Mouse (Mus musculus): ENCODE measurements at regions not wholly inside any gene's neighbourhood (a gene's known extent, or its start where the extent isn't known, plus 50 kb on each side); places are given as distances from the start of the nearest gene placed in this dataset.

DNA sequence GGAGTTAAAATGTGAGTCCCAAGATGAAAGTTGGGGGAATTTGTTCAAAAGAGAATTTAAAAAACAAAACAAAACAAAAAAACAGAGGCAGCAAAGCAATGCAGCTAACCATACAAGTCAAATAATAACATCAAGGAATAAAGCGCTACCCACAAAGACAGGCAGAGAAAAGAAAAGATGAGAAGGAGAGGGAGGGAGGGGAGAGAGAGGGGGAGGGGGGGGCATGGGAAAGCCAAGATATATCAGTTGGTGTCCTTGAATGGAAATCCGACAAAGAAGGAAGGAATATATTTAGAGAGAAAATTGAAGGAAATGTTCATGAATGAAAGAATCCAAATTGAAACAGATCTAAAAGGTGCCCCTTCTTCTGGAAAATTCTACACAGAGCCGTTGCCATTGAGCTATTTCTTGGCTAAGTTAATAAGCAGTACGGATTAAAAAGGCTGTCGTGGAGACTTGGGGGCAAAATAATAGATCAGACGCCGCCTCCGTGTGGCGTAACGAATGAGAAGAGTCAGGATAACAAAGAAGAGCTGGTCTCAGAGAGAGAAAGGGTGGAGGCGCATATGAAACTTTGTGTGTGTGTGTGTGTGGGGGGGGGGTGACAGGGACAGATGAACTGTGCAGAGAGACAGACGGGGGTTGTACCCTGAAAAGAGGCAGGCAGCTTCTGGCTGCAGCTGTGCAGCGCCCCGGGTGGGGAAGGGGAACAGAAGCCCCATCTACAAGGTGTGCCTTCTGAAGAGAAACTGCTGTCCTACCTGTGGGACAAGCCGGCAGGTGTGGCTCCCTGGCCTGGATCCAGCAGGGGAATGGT, 373.2 kb upstream of the Hs6st1 start:
- ChIA-PET POLR2A (no interaction called here), CTCF (interaction anchor here in 3 of 4 experiments (0.6 to 1.0 kb wide), 8 partner anchors 9 to 443 kb away, joined by 3 to 20 read pairs (median 3); no protein-coding TSS in a partner anchor)

DNA sequence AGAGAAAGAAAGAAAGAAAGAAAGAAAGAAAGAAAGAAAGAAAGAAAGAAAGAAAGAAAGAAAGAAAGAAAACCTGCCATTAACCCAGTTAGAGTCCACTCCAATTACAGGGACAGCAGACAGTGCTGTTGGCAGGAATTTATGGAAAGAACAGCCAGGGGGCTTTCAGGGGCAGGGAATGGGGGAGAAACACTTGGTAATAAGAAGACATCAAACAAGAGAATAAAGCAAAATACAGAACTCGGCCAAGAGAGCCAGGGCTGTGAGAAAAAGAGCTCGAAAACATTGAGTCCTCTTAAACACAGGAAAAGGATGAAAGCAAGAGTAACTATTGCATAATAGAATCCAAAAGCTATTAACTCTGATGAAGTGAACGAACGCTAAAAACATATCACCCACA, 371.0 kb upstream of the Hs6st1 start:
- ChIA-PET POLR2A (interaction anchor here in 1 of 4 experiments (0.7 kb wide), 1 partner anchor 1449 kb away, joined by 3 read pairs; no protein-coding TSS in a partner anchor), CTCF (interaction anchor here in 3 of 4 experiments (0.7 to 1.4 kb wide), 4 partner anchors 19 to 567 kb away, joined by 3 to 4 read pairs (median 4); no protein-coding TSS in a partner anchor)

DNA sequence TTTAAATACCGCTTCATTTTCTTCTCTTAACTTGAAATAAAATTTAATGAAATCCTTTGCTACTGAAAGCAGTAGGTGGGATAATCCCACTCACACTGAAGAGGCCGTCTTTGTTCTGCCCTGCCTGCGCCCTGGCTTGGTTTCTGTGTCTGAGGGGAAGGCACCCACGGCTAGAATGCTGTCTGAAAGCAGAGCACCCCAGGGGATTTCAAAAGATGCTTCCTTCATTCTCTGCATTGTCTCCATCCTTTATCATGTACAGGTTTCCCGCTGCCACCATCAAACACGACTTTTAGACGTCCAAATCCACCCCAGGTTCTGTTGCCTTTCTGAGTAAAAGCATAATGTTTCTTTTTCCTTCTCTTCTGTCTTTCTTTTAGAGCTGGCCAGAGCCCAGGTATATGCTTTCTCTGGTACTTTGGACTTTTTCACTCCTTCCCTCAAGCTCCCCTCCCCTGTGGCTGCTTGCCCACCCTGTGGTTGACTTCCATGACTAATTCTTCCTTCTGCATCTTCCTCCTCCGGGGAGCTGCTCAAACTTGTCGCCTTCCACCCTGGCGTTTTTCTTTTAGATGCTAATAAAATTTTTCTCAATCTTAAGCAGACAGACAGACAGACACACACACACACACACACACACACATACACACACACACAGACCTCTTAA, 370.2 kb upstream of the Hs6st1 start:
- ChIA-PET CTCF (interaction anchor here in 3 of 4 experiments (0.7 to 1.4 kb wide), 4 partner anchors 18 to 568 kb away, joined by 3 to 4 read pairs (median 4); no protein-coding TSS in a partner anchor), POLR2A (interaction anchor here in 2 of 4 experiments (0.6 to 1.9 kb wide), 4 partner anchors 18 to 551 kb away, joined by 3 to 5 read pairs (median 4); no protein-coding TSS in a partner anchor)

DNA sequence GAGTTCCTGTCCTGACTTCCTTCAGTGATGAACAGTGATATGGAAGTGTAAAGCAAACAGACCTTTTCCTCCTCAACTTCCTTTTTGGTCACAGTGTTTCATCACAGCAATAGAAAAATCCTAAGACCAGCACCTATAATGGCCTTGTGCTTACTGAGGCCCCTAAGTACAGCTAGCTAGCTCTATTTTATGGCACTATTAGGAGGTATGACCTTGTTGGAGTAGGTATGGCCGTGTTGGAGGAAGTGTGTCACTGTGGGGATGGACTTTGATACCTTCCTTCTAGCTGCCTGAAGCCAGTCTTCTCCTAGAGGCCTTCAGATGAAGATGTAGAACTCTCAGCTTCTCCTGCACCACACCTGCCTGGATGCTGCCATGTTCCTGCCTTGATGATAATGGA, 365.6 kb upstream of the Hs6st1 start:
- CTCF ChIA-PET: interaction anchor here in 2 of 4 experiments (0.6 to 1.7 kb wide), 2 partner anchors 13 kb away, joined by 3 to 6 read pairs; no protein-coding TSS in a partner anchor
- POLR2A ChIA-PET: no interaction called here

DNA sequence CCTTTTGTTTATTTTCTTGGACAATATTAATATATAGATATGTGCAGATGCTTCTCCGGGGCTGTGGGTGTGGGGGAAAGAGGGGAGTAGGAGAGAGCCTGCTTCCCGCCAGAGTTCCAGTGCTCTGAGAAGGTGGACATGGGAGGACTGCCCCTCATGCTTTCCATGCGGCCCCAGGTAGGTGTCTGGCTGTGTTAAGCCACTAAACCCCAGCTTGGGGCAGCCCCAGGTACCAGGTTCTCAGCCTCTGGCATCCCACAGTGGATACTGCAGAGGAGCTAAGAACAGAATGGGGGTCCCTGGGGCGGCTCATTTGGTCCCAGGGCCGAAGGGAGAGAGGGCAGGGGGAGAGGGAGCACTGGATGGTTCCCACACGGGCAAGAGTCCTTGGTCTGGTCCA, 361.9 kb upstream of the Hs6st1 start:
- CTCF ChIA-PET: no interaction called here

DNA sequence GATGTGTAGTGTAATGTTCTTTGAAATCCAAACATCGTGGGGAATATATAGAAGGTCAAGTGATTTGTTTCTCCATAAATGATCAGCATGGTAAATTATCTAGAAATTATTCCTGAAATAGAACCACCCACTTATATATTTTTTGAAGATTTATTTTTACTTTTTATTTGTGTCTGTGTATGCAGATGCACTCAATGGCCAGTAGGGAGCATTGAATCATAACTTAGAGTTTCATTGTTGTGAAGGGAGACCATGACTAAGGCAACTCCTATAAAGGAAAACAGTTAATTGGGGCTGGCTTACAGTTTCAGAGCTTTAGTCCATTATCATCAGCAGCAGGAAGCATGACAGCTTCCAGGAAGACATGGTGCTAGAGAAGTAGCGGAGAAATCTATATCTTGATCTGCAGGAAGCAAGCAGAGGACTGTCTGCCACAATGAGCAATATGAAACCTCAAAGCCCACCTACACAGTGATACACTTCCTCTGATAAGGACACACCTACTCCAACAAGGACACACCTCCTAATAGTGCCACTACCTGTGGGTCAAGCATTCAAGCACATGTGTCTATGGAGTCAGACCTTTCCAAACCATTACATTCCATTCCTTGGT, 359.9 kb upstream of the Hs6st1 start:
- ChIA-PET POLR2A (no interaction called here), CTCF (no interaction called here)

More for the DNA sequence above, 361.9 kb upstream of the Hs6st1 start:
- POLR2A ChIA-PET: no interaction called here

DNA sequence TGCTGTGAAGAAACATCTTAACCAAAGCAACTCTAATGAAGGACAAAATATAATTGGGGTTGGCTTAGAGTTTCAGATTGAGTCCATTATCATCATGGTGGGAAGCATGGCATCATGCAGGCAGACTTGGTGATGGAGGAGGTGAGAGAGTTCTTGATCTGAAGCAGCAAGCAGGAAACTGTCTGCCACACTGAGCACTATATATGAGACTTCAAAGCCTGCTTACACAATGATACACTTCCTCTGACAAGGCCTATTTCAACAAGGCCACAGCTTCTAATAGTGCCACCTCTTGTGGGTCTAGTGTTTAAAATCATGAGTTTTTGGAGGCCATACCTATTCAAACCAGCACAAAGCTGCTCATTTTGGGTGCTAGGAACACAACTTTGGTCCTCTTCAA, 359.0 kb upstream of the Hs6st1 start:
- ChIA-PET CTCF (no interaction called here), POLR2A (no interaction called here)

DNA sequence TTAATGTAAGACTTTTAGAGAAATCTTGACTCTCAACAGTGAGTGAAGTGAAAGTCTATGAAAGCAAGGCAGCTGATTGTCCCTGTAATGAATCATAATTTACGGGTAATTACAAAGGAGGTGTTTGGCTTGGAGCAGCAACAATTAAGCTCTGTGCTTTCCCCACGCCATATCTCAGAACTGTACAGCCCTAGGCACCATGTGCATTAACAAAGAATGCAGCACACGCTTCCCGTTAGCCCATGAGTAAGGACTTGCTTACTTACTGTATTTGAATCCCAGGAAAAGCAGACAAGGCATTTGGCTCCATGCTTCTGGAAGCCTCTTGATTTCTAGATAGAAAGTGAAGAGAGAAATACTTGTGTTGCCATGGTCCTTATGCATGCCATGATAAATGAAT, 354.2 kb upstream of the Hs6st1 start:
- POLR2A ChIA-PET: no interaction called here
- CTCF ChIA-PET: no interaction called here

DNA sequence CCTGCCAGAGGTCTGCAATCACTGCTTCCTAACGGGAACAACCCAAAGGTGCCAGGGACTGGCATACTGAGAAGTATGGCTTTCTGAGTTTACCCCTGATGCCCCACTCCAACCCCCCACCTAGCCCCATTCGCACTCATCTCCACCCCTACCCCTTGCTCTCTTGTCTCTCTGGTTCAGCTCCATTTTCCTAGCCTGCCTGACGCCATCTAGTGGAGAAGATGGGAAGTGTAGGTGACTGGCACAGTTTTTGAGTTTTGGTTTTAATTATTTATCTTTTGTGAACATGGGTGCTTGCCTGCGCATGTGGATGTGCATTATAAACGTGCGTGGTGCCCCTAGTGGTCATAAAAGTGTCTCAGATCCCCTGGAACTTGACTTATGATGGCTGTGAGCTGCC, 352.3 kb upstream of the Hs6st1 start:
- POLR2A ChIA-PET: interaction anchor here in 3 of 4 experiments (0.6 to 1.1 kb wide), 7 partner anchors 11 to 401 kb away, joined by 3 to 5 read pairs (median 4); no protein-coding TSS in a partner anchor
- CTCF ChIA-PET: interaction anchor here (0.5 to 1.8 kb wide), 43 partner anchors 8 to 842 kb away, joined by 3 to 10 read pairs (median 3); partner anchors contain the start of gene Sema4c (in 1 of the 4)

DNA sequence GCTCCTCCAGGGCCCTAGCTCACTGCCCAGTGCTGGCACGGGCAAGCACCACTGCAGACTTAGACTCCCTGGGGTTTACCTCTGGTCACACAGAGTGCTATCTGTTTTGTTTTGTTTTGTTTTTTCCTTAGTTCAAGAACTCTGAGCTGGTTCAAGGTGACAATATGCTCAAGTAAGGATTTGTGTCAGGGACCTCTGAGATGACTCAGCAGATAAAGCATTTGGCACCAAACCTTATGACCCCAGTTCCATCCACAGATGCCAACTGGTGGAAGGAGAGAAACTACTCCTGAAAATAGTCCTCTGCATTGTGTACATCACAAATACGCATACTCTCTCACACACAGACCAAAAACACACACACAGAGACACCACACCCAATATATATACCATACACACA, 351.0 kb upstream of the Hs6st1 start:
- POLR2A ChIA-PET: interaction anchor here in 1 of 4 experiments (1.0 kb wide), 1 partner anchor 18 kb away, joined by 4 read pairs; no protein-coding TSS in a partner anchor
- CTCF ChIA-PET: interaction anchor here in 3 of 4 experiments (0.6 to 1.7 kb wide), 3 partner anchors 10 to 123 kb away, joined by 3 to 4 read pairs (median 4); no protein-coding TSS in a partner anchor

DNA sequence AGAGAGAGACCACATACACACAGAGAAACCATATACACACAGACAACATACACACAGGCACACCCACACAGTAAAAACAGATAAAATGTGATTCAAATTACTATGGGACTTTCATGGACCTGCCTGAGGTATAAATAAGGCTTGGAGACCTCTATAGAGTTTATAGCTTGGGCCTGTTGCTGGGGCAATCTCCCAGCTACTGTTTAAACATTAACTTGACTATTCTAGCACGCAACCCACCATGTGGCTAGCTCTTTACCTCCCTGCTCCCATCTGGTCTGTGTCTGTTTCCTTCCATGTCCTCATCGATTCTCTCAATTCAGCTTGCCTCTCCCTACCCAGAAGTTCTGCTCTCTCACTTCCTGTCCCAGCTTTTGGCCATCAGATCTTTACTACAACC, 350.5 kb upstream of the Hs6st1 start:
- ChIA-PET POLR2A (no interaction called here), CTCF (interaction anchor here in 2 of 4 experiments (0.6 to 1.2 kb wide), 2 partner anchors 9 kb away, joined by 3 to 4 read pairs; no protein-coding TSS in a partner anchor)

DNA sequence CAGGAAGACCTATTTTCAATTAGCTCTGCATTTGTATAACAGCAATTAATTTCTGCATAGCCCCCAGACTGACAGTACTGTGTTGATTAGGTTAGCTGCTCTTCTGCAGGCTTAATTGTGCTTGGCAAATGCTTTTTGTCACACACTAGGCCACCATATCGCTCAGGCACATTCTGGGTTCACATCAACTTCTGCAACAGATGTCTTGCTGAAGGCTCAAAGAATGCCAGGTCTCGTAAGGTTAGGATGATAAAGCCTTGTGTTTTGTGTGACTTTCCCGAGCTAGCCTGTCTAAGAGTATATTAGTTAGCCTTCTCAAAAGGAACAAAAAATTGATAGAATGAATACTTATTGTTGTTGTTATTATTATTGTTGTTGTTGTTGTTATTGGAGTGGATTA, 348.1 kb upstream of the Hs6st1 start:
- CTCF ChIA-PET: no interaction called here
- POLR2A ChIA-PET: no interaction called here

DNA sequence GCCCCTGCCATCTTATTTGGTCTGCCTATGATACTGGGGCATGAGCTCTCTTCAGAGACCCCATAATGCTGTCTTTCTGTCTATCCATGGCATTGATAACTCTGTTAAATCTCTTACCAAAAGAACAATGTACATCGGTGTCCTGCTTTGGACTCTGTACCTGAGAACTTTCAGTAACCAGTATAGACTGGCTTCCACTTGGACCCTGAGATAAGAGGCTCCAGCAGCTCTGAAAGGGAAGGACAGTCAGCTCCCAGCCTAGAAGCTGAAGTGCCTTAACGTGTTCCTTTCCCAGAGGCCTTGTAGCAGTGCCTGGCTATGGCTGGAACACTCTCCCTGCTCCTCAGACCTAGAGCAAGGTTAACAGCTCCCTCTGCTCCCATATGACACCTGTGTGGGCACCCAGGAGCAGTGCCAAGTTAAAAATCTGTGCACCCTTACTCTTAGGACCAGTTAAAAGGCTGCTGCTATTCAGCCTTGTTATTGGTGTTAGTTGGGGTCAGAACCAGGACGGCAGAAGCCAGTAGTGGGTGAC, 343.8 kb upstream of the Hs6st1 start:
- CTCF ChIA-PET: interaction anchor here in 2 of 4 experiments (0.9 to 1.9 kb wide), 2 partner anchors 9 kb away, joined by 3 to 7 read pairs; no protein-coding TSS in a partner anchor
- POLR2A ChIA-PET: interaction anchor here in 1 of 4 experiments (0.7 kb wide), 1 partner anchor 390 kb away, joined by 3 read pairs; no protein-coding TSS in a partner anchor

DNA sequence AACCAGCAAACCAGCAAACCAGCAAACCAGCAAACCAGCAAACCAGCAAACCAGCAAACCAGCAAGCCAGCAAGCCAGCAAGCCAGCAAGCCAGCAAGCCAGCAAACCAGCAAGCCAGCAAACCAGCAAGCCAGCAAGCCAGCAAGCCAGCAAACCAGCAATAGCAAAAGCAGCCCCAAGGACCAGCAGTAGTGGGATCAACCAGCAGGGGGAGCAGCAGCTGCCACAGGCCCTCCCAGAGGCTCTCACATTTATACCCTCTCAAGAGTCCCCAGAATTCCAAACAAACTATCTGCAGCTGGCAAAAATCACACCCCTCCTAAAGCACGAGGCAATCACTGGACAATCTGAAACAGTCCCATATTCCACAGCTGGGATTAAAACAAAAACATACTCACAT, 341.6 kb upstream of the Hs6st1 start:
- POLR2A ChIA-PET: interaction anchor here in 2 of 4 experiments (0.9 to 1.4 kb wide), 2 partner anchors 11 to 336 kb away, joined by 4 to 5 read pairs; no protein-coding TSS in a partner anchor
- CTCF ChIA-PET: interaction anchor here (0.6 to 1.2 kb wide), 12 partner anchors 9 to 688 kb away, joined by 3 to 7 read pairs (median 4); no protein-coding TSS in a partner anchor

DNA sequence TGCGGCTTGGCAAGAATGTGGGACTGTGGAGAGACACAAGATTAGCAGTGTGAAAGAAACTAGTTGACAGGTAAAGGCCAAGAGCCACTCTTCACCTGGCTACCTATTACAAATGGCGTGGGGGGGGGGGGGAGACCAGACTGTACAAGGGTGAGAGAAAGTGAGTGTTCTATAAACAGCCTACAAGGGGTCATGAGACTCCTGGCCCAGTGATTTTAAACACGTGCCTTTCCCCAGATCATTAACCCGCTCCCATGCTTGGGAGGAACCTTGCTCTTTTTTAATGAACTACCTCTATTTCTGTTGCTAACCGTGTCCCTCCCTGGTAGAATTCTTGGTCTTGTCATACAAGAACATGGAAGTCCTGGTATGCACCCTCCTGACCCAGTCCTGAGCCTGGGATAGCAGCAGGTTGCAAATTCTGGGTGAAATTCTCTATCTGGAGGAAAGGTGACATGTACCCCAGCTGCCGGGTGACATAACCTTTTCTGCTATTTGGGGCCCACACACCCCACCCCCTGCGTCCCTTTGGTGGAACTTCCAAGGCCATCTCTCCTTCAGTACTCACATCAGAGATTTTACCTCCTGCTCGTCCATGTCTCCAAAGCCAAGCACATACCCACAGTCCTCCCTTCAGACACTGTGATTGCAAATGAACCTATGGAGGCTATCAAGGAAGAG, 340.8 kb upstream of the Hs6st1 start:
- ChIA-PET CTCF (interaction anchor here (0.6 to 1.2 kb wide), 13 partner anchors 10 to 689 kb away, joined by 3 to 7 read pairs (median 4); no protein-coding TSS in a partner anchor), POLR2A (interaction anchor here in 2 of 4 experiments (0.6 to 1.4 kb wide), 4 partner anchors 12 to 949 kb away, joined by 3 to 5 read pairs (median 4); no protein-coding TSS in a partner anchor)

DNA sequence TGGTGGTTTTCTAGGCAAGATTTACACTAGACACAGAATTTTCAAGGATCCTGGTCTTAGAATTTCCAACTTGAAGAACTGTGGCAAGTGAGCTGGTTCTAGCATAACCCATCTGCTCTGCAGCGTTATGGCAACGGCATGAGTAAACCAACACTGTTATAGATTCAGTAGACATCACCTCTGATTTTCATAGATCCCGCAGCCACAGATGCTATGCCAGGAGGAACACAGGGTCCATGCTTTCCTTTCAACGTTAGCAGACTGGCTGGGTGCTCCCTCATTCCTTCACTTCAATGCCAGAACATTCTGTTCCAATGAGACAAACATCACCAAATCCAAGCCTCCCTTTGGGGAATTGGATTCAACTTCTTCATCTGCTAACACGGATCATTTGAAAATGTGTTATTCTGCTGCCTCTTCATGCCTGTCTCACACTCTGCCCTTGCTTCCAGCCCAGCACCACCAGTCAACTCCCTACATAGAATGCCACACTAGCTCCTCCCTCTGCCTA, 338.4 kb upstream of the Hs6st1 start:
- POLR2A ChIA-PET: no interaction called here
- CTCF ChIA-PET: interaction anchor here in 1 of 4 experiments (0.8 kb wide), 1 partner anchor 14 kb away, joined by 3 read pairs; no protein-coding TSS in a partner anchor

DNA sequence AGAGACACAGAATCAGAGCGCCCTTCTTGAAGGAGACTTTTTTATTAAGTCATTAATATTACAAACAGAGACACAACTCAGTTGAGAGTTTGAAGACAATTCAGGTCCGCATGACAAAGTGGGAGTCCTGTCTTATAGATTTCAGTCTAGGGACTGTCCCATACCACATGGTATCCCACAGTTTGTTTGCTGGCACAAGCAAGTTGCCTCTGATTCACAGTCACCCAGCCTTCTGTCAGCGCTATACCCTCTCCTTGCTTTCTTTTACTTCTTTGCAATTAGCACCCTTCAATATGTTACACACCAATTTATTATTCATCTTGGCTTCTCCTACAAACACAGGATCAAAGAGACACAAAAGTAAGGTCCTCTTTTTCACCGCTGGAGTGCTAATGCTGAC, 337.9 kb upstream of the Hs6st1 start:
- ChIA-PET POLR2A (interaction anchor here in 1 of 4 experiments (1.5 kb wide), 1 partner anchor 12 kb away, joined by 3 read pairs; no protein-coding TSS in a partner anchor), CTCF (interaction anchor here in 1 of 4 experiments (1.3 kb wide), 1 partner anchor 109 kb away, joined by 3 read pairs; no protein-coding TSS in a partner anchor)

DNA sequence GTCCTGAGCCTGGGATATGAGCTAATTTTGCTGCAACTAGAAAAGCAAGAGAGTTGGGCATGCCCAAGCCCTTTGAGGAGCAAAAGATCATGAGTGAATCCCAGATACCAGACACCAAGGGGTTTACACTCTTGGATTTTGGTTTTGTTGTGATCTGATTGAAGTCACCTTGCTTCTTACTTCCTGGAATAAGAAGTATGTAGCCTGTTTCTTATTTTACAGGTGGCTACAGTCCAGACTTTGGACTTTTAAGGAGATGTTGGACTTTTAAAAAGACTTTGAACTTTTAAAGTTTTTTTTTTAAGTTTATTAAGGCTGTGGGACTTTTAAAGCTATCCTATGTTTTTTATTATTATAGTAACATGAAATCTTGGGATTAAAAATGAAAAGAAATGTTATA, 332.0 kb upstream of the Hs6st1 start:
- ChIA-PET POLR2A (no interaction called here), CTCF (no interaction called here)

Data from embryonic stem cell, embryonic (primary cell).